Mouse (Mus musculus): ENCODE results near the gene Fer1l4. TPM values are rescaled to one million over a fixed set of nuclear protein-coding genes. Genes with fewer than 3 reads are reported as not detected.

Gene Fer1l4
- total RNA-seq, 4 experiments from 2014 or later, result not detected

DNA sequence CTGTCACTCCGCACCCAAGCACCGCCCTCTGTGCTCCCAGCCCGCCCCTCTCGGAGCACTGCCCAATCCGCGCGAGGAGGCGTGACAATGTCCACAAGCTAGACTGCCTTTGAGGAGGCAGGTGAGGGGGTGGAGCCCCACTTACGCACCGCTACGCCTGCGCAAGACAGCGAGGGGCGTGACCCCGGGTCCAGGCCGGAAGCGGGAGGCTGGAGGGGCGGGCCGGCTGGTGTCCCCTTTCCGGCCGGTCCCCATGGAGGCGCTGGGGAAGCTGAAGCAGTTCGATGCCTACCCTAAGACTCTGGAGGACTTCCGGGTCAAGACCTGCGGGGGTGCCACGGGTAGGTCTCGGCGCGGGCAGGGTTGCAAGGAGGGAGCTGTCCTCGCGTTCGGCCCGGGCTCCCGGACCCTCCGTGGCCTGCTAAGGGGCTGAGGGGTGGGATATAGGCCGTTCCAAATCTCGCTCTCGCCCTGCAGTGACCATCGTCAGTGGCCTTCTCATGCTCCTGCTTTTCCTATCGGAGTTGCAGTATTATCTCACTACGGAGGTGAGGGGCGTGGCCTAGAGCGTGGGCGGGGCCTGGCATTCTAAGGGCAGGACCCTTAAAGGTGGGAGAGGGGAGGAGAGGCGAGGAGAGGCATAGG lies 44.7 kb downstream of the Fer1l4 start, which contains the start of the genes 6430550D23Rik and Ergic3:
Gene 6430550D23Rik (minus strand): TSS at position 90 of the 645 bp plus-strand sequence.
Gene Ergic3 (plus strand): TSS at position 158 of the 645 bp plus-strand sequence.
- peak; percentile 99 for DNase-seq (ENCODE audit: low spot score in 2 of 2)

DNA sequence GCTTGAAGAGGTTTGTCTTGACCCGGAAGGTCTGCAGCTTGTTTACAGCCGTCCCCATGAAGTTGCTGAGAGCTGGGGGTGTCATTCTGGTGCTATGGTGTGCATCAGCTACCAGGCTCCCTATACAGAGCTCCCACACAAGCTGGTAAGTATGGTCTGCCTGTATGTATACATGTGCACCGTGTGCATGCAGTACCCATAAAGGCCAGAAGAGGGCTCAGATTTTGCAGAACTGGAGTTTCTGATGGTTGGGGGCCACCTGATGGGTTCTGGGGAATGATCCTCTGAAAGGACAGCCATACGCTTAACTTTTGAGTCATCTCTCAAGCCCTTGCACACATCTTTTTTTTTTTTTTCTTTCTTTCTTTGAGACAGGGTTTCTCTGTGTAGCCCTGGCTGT lies 47.4 kb downstream of the Fer1l4 start:
- DNase-seq (ENCODE audit: low spot score in 2 of 2), result no peak

DNA sequence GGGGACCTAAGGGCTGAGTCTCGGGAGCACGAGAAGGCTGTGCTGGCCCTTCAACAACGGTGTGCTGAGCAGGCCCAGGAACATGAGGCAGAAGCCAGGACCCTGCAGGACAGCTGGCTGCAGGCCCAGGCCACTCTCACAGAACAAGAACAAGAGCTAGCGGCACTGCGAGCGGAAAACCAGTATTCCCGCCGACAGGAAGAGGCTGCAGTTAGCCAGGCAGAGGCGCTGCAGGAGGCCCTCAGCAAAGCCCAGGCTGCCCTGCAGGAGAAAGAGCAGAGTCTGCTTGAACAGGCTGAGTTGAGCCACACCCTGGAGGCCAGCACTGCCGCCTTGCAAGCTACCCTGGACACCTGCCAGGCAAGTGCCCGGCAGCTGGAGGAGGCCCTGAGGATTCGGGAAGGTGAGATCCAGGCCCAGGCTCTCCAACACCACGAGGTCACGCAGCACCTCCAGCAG lies 60.9 kb downstream of the Fer1l4 start:
- DNase-seq (ENCODE audit: low spot score in 2 of 2), result peak; percentile 43 to 63

DNA sequence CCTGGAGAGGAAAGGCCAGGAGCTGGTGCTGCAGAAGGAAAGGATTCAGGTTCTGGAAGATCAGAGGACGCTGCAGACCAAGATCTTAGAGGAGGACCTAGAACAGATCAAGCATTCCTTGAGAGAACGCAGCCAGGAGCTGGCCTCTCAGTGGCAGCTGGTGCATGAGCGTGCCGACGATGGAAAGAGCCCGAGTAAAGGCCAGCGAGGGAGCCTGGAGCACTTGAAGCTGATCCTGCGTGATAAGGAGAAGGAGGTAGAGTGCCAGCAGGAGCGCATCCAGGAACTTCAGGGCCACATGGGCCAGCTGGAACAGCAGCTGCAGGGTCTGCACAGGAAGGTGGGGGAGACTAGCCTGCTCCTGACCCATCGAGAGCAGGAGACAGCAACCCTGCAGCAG lies 61.6 kb downstream of the Fer1l4 start:
- DNase-seq (ENCODE audit: low spot score in 2 of 2), result no peak

DNA sequence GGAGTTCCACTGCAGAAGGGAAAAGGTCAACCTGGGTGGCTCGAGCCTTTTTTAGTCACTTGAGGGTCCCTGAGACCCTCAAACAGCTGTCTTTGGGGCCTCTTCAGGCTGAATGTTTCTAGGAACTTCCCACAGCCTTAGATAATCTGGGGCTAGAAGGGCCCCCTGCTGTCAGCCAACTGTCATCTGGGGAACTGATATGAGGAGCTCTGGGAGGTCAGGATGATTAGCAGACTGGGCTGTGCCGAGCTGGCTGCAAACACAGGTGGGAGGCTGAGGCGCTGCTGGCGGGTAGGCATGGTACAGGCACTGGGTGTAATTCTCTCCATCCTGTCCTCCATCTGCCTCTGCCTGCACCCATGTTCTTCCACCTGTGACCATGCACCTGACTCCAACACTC lies 63.7 kb downstream of the Fer1l4 start:
- DNase-seq (ENCODE audit: low spot score in 2 of 2), result no peak

DNA sequence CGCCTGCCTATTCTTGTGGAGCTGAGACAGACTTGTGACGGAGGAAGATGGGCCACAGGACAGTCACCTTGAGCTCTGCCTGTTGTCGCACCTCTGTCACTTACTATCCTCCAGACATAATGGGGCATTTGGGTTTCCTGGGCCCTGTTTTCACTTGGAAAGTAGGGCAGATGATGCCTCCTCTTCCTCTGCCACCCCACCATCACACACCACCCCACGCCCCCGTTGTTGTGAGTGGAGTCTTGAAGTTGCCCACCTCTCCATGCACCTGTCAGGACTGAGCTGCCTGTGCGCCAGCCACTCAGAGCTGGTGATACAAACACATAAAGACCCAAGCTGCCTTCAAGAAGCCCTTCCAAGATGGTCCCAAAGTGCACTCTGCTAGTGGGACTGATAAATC lies 65.6 kb downstream of the Fer1l4 start:
- DNase-seq (ENCODE audit: low spot score in 2 of 2), result no peak

DNA sequence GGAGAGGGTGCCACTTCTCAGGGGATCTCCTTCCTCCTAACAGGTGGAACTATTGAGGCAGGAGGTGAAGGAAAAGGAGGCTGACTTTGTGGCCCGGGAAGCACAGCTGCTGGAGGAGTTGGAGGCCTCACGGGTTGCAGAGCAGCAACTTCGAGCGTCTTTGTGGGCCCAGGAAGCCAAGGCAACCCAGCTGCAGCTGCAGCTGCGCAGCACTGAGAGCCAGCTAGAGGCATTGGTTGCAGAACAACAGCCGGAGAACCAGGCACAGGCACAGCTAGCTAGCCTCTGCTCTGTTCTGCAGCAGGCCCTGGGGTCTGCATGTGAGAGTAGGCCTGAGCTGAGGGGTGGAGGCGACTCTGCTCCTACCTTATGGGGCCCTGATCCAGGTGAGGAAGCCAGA lies 67.0 kb downstream of the Fer1l4 start:
- DNase-seq (ENCODE audit: low spot score in 2 of 2), result no peak

DNA sequence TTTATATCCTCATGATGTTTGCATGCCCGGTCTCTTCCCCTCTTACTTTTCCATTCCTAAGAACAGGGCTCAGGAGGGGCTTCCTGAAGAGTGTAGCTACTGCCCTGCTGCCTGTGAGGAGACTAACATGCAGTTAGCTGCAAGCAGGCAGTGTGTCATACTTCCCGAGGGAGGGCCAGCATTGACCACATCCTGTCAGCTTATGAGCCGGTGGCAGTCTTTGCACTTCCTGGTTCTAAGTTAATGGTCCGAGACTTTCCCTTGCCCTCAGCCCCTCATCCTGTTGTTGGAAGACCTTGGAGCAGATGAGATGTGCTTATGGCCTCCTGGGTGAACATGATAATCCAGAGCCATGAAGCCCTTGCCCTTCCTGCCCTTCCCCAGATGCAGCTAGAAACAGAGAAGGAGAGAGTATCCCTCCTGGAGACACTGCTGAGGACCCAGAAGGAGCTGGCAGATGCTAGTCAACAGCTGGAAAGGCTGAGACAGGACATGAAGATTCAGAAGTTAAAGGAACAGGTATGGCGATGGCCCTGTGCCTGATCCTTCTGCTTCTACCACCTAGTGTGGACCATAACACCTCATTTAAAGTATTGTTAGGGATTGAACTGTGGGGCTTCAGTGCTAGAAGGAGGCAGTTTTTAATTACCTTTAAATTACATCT lies 73.3 kb downstream of the Fer1l4 start:
- DNase-seq (ENCODE audit: low spot score in 2 of 2), result no peak

DNA sequence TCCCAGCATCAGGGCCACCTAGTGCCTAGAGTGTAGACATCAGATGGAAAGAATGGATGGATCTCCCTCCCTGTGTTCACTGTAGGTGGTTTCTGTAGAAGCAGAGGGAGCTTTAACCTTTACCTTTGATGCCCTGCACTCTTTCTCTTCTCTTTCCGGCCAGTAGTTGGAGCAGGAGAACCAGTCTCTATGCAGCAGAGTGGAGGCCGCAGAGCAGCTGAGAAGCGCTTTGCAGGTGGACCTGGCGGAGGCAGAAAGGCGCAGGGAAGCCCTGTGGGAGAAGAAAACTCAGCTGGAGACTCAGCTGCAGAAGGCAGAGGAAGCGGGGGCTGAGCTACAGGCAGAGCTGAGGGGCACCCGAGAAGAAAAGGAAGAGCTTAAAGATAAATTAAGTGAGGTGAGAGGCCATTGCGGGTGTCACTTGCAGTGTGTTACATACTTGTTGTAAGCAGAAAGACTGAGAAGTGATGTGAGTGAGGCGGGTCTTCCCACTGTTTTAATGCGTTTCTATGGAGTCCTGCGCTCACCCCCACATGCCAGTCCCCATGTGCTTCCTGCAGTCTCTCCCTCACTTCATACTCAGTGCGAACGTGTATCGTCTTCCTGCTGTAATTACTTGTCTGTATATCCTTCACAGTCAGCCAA lies 78.5 kb downstream of the Fer1l4 start:
- DNase-seq (ENCODE audit: low spot score in 2 of 2), result no peak

DNA sequence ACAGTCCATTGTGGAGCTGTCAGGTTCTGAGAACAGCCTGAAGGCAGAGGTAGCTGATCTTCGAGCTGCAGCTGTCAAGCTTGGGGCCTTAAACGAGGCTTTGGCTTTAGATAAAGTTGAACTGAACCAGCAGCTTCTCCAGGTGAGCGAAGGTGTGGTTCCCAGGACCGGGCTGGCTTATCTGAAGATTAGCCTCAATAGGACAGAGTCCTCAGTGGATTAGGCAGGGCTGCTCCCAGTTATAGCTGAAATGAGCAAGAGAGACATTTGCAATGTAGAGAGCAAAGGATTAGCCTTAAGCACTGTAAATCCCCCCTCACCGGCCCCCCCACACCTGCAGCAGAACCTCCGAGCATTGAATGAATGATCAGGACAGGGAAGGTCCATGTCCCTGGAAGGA lies 79.4 kb downstream of the Fer1l4 start:
- no peak for DNase-seq (ENCODE audit: low spot score in 2 of 2)

Other genes with a start within 250 kb of the Fer1l4 start
- 10 to 100 TPM; 23.2 to 31.3 (median 27.6) TPM for gene BC029722, start 233.5 kb downstream of the Fer1l4 start, total RNA-seq (2022)
- gene Eif6, start 226.0 kb downstream of the Fer1l4 start, total RNA-seq (2022), result 10 to 100 TPM; 44.3 to 49.9 (median 48.6) TPM
- gene Fam83c, start 218.1 kb downstream of the Fer1l4 start, total RNA-seq (2022), result not detected
- gene Uqcc1, start 122.6 kb downstream of the Fer1l4 start, total RNA-seq (2022), result 100 to 1,000 TPM; 154 to 182 (median 168) TPM
- not detected for gene Gm15557, start 112.2 kb downstream of the Fer1l4 start, total RNA-seq (2022)
- gene Gdf5, start 107.6 kb downstream of the Fer1l4 start, total RNA-seq (2022), result under 1 TPM in 2 of 4 experiments, not detected in 2; 0.16 to 0.19 TPM
- 1 to 10 TPM; 4.1 to 4.5 (median 4.2) TPM for gene Cep250, start 96.5 kb downstream of the Fer1l4 start, total RNA-seq (2022)
- gene 6430550D23Rik, start 45.0 kb downstream of the Fer1l4 start, total RNA-seq (2022), result under 1 TPM in 2 of 4 experiments, not detected in 2; 0.54 to 0.76 TPM
- gene Ergic3, start 44.9 kb downstream of the Fer1l4 start, total RNA-seq (2022), result 10 to 100 TPM; 42.5 to 54.4 (median 49.1) TPM
- gene Spag4, start 12.2 kb upstream of the Fer1l4 start, total RNA-seq (2022), result 1 to 10 TPM in 2 of 4 experiments, under 1 TPM in 1, not detected in 1; 0.83 to 1.2 (median 1.2) TPM
- gene Cpne1, start 59.0 kb upstream of the Fer1l4 start, total RNA-seq (2022), result 10 to 100 TPM in 2 of 4 experiments, 1 to 10 TPM in 2; 5.6 to 13.2 (median 9.8) TPM
- gene Rbm12, start 59.0 kb upstream of the Fer1l4 start, total RNA-seq (2022), result 1 to 10 TPM; 5.8 to 8.3 (median 6.9) TPM
- gene Gm28036, start 74.1 kb upstream of the Fer1l4 start, total RNA-seq (2022), result 1 to 10 TPM; 3.5 to 5.2 (median 3.9) TPM
- gene Romo1, start 91.1 kb upstream of the Fer1l4 start, total RNA-seq (2022), result 100 to 1,000 TPM; 192 to 289 (median 265) TPM
- 10 to 100 TPM; 85.7 to 90.2 (median 88.3) TPM for gene Nfs1, start 91.2 kb upstream of the Fer1l4 start, total RNA-seq (2022)
- gene Rbm39, start 127.3 kb upstream of the Fer1l4 start, total RNA-seq (2022), result 100 to 1,000 TPM in 1 of 4 experiments, 10 to 100 TPM in 3; 71.4 to 105 (median 89.2) TPM
- gene Phf20, start 143.5 kb upstream of the Fer1l4 start, total RNA-seq (2022), result 10 to 100 TPM; 21.6 to 38.5 (median 29.1) TPM

All from gastrocnemius, adult 8-10 months (tissue).